Mouse (Mus musculus): Measurements from ENCODE around the gene Utrn.
A peak's percentile ranks its signal among the peaks of the same experiment; 100 is the strongest.

The Utrn gene

DNA sequence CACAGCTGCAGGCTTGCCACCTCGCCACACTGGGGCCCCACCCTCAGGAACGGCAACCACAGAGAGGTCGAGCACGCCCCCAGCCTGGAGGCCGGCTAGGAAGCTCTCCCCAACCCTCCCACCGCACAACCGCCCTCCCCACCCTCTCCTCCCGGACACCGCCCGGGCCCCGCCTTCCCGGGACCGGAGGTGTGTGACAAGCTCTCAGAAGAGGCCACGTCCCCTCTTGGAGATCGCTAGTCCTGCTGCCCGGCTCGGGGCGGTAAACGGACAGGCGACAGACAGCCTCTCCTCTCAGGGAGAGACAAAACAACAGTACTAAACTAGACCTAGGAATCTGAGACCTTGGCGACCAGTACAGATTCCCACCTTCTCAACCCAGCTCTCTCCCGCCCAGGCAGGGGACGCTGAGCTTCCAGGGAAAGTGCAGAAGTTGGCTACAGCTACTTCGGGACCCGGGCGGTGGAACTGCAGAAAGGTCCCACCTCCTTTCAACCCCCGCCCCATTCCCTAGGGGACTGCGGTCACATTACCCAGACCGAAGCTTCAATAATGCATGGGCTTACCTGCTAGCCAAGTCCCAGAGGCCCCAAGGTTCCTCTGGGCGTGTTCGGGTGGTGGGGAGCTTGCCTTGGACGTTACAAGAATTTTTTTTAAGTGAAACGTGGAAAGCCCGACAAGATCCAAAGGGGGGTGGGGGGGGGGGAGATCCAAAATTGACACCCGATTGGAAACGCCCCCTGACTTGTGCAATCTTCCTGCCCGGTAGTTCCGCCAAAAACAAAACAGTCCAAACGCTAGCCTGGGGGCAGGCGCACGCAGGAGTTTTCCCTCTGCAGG is 756 bp downstream of the Utrn start:
- peak; percentile 73 for DNase-seq

DNA sequence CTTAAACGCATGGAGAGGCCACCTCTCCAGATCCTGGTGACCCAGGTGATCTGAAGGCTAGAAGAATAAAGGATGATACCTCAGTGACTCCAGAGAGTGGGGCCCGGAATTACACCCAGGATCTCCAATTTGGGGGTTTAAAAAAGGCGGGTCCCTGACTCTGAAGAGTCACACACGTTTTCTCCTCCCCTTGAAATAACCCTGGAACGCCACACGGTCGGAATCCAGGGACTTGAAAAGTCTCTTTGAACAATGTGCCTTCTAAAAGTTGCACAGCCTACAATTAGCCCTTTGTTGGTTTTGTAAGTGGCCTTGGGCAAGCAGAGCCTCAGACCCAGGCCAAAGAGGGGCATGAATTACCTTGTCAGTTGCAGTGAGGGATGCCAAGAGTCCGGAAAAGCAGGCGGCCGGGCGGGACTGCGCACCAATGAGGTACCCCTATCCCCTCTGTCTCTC is 1.4 kb downstream of the Utrn start:
- DNase-seq, result no peak

- peak; percentile 30 for DNase-seq
Observed at GRCm38 (mm10) chr10:12866971-12867732, 2.0 kb downstream of the Utrn start.

- no peak for DNase-seq
Observed at GRCm38 (mm10) chr10:12865201-12865600, 4.0 kb downstream of the Utrn start.

GRCm38 (mm10) chr10:12863581-12863980 is 5.6 kb downstream of the Utrn start:
- DNase-seq, result no peak

DNA sequence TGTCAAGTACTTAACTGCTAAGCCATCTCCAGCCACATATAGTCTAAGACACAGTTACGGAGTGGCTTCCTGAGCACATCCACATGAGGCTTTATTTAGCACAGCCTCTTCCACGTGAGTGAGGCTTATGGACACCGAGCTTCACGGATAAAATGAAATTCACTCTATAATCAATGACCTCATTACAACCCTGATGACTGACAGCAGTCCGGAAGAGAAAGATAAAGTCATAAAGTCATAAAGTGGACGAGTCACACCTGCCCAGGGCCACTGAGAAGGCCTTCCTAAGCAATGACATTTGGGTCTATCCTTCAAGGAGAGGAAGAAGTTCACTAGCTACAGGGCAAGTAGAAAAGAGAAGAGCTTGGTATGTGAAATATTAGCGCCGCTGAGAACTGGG is 7.1 kb downstream of the Utrn start:
- no peak for DNase-seq

- no peak for DNase-seq
Observed at GRCm38 (mm10) chr10:12861381-12861780, 7.8 kb downstream of the Utrn start.

DNA sequence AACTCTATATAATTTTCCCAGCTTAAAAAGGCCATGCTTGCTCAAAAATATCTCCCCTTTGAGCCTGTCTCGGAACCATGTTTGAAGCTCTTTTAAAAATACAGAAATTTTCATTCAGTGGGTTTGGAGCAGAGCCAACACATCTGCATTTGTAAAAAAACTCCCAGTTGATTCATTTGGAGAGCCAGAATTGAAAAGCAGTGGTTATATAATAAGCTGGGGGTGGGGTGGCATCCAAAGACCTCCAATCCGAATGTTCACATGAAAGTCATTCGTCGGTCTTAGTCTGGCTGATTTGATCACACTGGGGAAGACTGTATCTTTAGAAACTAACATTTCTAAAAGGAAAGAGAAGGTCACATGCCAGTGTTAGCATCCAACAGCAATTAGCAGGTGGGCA is 8.4 kb downstream of the Utrn start:
- DNase-seq, result no peak

GRCm38 (mm10) chr10:12860331-12860730 is 8.8 kb downstream of the Utrn start:
- no peak for DNase-seq

GRCm38 (mm10) chr10:12858017-12858416 is 11.1 kb downstream of the Utrn start:
- DNase-seq, result no peak

GRCm38 (mm10) chr10:12854298-12854697 is 14.9 kb downstream of the Utrn start:
- no peak for DNase-seq

DNA sequence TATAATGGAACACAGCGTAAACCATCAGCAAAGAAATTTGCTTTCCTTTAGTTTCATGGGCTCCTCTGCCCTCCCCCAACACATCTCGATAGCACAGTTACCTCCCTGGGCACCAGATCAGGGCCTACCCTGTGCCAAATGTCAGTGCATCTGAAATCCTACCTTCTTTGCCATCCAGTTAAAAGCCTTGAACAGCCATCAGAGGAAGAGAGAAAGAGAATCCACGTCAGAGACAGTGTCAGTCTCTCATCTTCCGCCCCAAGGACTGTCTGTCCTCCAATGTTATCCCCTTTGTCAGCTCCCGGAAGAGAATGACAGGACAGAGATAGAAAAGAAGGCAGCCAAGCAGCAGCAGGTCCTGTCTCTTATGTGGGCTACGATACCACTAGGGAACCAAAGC is 15.4 kb downstream of the Utrn start:
- DNase-seq, result no peak

DNA sequence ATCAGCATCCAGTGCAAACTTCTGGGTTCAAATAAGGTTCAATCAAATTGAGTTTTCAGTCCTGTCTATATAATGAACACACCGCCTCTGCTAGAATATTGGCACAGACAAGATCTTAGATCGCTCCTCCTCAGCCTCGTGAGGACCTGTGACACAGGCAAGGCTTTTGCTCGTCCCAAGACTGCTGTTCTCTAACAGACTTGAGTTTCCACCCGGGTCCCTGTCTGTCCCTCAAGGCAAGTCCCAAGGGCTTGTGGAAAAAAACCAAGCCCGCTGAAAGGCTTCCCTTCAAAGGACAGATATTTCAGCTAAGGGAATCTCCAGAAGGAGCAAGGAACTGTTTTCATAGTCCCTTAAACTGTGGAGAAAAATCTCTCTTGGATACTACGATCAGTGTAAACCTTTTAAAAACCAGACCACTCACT is 16.0 kb downstream of the Utrn start:
- DNase-seq, result no peak

DNA sequence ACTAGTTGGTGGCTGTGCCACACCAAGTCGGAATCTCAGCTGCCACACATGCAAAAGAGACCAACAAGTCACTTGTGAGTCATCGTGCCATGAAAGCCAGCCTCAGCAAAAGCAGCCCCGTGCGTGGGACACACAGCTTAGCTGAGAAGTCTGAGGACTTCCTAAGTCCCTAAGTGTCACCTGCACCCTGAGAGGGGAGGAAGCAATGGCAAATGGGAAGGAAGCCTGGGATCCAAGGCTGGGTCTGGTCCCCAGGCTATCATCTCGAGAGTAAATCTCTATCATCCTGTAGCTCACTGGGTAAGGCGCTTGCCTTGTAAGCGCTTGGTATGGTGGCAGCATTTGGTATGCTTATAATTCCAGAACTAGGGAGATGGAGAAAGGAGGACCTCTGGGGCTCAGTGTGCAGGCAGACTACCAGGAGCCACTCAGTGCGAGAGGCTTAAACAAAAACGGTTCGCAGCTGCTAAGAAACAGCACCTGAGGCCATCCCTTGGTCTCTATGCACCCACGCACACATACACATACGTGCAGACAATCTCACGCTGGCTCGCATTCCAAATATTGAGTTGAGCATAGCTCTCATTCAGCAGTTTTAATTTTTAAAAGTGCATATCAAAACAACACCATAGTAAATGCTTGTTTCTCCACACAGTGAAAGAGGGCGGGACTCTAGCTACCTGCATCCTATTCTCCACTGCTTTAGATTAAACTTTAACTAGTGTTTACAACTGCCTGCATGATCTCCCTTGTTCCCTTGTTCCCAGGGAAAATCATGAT is 16.6 kb downstream of the Utrn start:
- no peak for DNase-seq

DNA sequence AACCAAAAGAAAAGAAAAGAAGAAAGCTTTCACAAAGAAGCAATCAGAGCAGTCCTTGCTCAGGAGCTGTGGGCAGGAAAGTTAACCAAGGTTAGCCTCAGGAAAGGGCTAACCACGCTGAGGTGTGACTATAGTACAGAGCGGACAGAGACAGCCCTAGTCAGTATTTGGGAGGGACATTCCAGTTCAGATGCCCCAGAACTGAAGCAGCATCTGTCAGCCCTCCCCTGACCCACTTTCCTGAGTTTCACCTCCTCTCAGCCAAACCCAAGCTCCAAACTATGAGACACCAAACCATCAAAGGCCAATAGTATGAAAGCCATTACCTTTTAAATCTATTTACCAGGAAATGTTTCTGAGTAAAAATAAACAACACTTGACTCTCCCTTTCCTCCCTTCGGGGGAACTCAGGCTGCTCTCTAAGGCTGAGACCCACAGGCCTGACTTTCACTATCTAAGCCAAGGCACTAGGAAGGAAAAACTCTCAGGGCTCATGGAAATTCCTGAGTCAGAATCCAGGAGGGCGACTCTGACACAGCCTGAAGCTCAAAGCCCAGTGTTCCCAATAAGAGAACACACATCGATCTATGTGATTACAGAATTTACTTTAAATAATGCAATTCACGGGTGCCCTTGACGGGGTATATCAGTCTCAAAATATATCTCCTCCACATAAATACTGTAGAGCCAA is 18.2 kb downstream of the Utrn start:
- no peak for DNase-seq

DNA sequence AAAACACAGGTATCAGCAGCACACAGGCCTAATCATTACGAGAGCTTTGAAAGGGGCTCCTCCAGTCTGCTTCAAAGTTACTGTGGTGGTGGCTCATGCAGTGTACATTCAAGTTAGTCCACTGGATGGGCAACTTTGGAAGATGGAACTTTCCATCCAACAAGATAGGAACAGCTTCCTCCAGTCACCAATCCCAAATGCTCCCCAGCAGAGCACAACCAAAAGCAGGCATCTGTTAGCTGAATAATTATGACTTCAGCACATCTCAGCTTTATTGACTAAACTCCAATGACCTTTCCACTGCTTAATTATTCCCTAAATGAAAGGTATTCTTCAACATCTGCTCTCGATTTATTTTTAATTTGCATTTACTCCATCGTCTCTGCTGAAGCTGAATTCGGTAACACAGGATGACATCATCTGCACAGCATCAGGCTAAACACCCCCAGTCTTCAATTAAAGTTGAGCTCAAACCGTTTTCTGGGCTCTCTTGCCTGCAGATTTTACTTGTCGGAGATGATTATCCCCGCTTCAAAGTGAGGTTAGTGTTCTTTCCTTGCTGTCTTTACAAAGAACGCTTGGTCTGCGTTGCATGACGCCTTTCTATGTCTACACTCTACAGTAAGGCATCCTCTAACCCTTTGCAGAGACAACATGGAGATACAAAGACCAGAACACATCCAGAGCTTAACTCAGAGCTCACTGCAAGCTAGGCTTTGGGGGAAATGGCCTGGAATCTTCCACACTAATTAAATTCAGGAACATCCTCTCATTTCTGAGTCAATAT is 20.6 kb downstream of the Utrn start:
- no peak for DNase-seq

DNA sequence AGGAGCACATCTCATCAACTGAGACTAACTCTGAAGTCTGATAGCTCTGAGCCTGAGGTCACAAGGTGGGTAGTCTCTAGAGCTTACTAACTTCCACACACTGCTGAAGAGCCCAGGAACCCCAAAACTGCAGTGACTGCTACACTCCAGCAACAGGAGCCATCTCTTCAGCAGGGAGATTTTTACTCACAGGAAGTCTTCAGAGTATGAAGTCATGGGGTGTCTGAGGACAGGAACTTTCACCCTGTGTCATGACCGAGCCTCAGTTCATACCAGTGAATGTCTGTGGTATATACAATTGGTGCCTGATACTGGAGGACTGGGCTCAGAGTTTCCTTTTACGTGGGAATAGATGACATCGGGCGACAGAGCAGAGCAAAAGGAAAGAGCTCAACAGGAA is 26.6 kb downstream of the Utrn start:
- DNase-seq, result no peak

- DNase-seq, result peak; percentile 23
Observed at GRCm38 (mm10) chr10:12841497-12841896, 27.7 kb downstream of the Utrn start.

DNA sequence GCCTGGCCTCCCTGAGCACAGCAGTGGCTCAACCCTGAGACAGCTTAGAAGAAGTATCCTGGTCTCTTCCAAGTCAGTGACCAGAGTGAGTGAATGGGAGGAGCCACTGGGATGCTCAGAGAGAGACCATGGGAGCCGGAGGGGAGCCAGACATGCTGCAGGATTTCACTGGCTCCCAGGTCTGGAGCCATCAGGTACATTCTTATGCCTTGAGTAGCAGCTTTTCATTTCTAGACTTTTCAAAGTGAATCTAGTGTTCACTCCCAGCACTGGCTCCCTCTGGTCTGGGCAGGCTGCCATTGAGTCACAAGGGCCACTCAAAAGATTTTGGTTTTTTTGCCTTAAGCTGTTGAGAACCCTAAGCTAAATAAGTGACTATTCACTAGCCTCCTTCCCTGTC is 31.5 kb downstream of the Utrn start:
- no peak for DNase-seq

- no peak for DNase-seq
Observed at GRCm38 (mm10) chr10:12836048-12836816, 32.9 kb downstream of the Utrn start.

DNA sequence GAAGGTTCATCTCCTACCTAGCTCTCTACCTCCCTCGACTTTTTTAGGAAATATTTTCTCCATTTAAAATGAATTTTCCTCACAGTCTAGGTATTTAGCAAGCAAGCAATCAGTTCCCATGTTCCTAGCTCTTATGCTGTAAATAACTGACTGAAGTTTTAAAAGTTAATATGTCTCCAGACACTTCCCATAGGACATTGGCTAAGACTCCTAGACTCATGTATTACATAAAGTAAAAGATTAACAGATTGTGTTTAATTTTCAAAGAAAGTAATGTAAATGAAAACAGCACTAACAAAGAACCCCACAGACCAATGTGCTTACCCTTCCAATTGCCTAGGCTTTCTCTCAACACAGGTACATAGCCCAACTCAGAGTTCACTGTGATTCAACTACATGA is 35.0 kb downstream of the Utrn start:
- DNase-seq, result no peak
